Mouse (Mus musculus) effector memory CD4-positive, alpha-beta T cell, adult 7 months (primary cell): ENCODE measurements around the gene Zbed6. TPM values are rescaled to one million over a fixed set of nuclear protein-coding genes. Genes with fewer than 3 reads are reported as not detected.

Source experiments
- polyA plus RNA-seq: library from polyadenylated mRNA; unstranded; fragments of 100-300 nt; shearing (Covaris generic); gene quantifications from one replicate; pipeline ENCODE4 v1.2.1, GENCODE M21; 2017

Zbed6 gene
- not detected for polyA plus RNA-seq

GRCm38 (mm10) chr1:133660466-133661202, at the start of gene Zbed6:
Gene Zbed6, minus strand, starts transcription at chr1:133660885.

GRCm38 (mm10) chr1:133689897-133690296, 29.2 kb upstream of the Zbed6 start, which contains the start of gene Lax1:
Gene Lax1, minus strand, starts transcription at chr1:133690108.

GRCm38 (mm10) chr1:133661203-133661933, 683 bp upstream of the Zbed6 start, which contains the start of gene Gm38394:
Gene Gm38394, minus strand, starts transcription at chr1:133661318.

GRCm38 (mm10) chr1:133609771-133610502, 50.7 kb downstream of the Zbed6 start, which contains the start of gene Snrpe:
Gene Snrpe, minus strand, starts transcription at chr1:133610291.

Other genes with a start within 250 kb of the Zbed6 start
- not detected for gene Sox13, start 236.5 kb downstream of the Zbed6 start, polyA plus RNA-seq
- 198 TPM for gene Snrpe, start 50.6 kb downstream of the Zbed6 start, polyA plus RNA-seq
- 2.8 TPM for gene Gm38394, start 433 bp upstream of the Zbed6 start, polyA plus RNA-seq
- 101 TPM for gene Lax1, start 29.2 kb upstream of the Zbed6 start, polyA plus RNA-seq
- gene Atp2b4, start 140.2 kb upstream of the Zbed6 start, polyA plus RNA-seq, result 9.1 TPM
- not detected for gene Optc, start 247.1 kb upstream of the Zbed6 start, polyA plus RNA-seq